Mouse (Mus musculus) left cerebral cortex, postnatal 4 days (tissue): ENCODE results near the gene Msmo1. TPM values are rescaled to one million over a fixed set of nuclear protein-coding genes. Genes with fewer than 3 reads are reported as not detected.

Experiments used
- DNase-seq: peaks from one replicate; pipeline ENCODE4 v3.0.0-alpha.2; 2022
- intact Hi-C: fragments of 180-260 bp; cut with DNase I; formaldehyde crosslinking; loops from one replicate; pipeline ENCODE4 v1.15.1; 2025
- total RNA-seq, 2 experiments: library from RNA; stranded (reverse); gene quantifications; 2 replicates each; pipeline ENCODE4 v1.2.3; 2021

The Msmo1 gene
- 100 to 1,000 TPM; 123 to 129 TPM for total RNA-seq

DNA sequence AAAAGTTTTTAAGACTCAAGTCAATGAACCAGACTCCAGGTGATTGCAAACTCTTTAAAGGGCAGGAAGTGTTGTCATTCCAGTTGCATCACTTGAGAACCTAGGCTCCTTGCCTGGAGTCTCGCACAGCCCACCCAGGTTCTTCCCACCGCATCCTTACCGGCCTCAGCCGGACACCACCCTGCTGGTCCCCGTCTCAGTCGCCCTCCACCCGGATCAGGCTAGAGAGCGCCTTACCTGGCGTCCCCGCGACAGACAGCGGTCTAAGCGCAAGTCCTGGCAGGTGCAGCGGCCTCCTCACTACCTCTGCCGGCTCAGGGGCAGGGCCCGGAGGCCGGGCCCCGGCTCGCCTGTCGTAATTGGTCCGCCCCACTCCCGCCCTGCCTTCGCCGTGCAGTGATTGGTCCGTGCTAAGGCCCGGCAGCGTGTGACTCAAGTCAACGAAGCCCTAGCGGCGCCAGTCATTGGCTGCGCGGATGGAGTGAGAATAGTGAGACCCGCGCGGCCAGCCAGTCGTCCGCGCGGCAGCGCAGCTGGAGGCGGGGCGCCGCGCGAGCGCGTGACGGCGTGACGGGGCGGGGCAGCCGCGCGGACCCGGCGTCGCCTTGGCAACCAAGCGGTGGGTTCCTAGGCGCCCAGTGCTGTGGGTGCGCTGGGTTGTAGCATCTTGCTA, at the start of gene Msmo1:
Gene Msmo1 (minus strand): TSS at position 522 of the 673 bp plus-strand sequence.
- peak; percentile 98 for DNase-seq
- intact Hi-C loops, result no loop called here

- DNase-seq, result no peak
- intact Hi-C loops, result no loop called here
Observed at GRCm38 (mm10) chr8:64781947-64782346, 48.4 kb upstream of the Msmo1 start.

DNA sequence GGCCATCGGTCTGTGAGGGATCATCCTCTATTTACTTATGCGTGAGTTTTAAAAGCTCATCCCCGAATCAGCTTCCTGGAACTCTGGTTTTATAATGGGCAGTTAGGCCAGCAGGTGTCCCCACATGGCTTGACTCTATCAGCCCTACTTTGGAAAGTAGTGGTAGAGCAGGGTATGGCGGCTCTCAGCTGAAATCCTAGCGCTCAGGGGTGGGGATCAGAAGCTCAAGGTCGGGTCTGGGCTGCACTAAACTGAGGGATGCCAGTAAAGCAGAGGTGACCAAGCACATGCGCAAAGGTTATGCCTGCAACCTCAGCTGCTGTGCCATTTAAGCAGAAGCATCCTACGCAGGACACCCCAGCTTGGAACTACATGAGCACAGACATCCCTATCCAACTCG, 44.3 kb upstream of the Msmo1 start:
- DNase-seq, result peak; percentile 6
- intact Hi-C loops, result no loop called here

- intact Hi-C loops, result no loop called here
- no peak for DNase-seq
Observed at GRCm38 (mm10) chr8:64774136-64774535, 40.5 kb upstream of the Msmo1 start.

DNA sequence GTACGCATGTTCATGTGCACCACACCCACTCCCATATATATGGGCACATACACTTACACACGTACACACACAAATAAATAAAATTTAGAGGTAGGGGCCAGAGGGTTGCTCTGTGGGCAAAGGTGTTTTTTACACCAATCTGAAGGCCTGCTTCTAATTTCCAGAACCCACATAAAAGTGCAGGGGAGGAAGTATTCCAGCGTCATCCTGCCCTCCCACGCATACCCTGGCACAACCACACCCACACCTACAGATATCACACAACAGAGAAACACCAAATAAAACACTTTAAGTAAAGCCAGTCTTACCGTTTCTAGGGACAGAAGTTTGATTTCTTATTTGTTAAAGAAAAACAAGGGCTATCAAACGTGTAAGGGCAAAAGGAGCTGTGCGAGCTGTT, 37.2 kb upstream of the Msmo1 start:
- intact Hi-C loops, result no loop called here

DNA sequence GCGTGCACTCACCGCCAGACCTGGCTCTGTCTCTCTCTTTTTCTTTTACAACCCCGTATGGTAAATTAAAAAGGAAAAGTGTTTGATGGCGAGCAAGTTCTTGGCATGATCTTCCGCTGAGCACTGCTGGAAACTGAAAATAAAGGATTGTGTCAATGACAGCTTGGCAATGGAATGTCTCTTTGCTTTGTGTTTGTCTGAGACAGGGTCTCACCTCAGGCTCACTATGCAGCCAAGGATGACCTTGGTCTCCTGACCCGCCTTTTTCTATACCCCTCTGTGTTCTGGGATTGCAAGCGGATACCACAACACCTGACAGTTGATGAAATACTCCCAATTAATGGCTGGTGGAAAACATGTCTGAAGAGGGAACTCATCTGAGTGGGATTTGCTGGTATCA, 36.0 kb upstream of the Msmo1 start:
- no peak for DNase-seq
- intact Hi-C loops, result no loop called here

More for the DNA sequence above, 37.2 kb upstream of the Msmo1 start:
- DNase-seq, result no peak

DNA sequence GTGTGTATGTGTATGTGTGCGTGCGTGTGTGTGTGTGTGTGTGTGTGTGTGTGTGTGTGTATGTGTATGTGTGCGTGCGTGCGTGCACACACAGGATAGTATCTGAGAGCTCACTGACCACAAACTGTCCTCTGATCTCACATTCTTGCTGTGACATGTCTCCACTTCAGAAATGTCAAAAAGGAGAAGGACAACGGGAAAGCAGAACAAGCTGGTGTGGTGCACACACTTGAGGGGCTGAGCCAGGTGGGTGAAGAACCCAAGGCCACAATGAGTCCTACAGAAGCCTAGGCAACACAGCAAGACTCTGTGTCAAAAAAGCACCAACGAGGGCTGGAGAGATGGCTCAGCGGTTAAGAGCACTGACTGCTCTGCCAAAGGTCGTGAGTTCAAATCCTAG, 35.1 kb upstream of the Msmo1 start:
- intact Hi-C loops, result no loop called here
- no peak for DNase-seq

- intact Hi-C loops, result no loop called here
- no peak for DNase-seq
Observed at GRCm38 (mm10) chr8:64767047-64767446, 33.5 kb upstream of the Msmo1 start.

DNA sequence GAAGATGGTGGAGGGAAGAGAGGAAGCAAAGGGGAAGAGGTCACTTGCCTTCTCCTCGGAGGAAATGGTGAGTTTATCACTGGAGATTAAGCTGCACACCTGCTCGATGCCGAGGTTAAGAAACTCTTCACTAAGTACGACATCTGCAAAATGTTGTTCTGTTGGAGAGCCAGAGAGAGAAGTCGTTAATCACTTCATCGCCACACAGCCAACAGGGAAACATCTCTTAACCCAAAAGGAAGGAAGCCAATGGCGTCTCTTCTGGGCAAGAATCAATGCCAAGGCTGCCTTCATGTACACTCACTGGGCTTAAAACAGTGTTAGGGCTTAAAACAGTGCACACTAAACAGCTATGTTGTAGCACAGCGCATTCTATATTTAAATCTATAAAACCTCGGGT, 30.5 kb upstream of the Msmo1 start:
- DNase-seq, result no peak
- intact Hi-C loops, result loop anchor here (5.0 kb wide), 1 partner anchor 178 kb away; no protein-coding TSS in a partner anchor

GRCm38 (mm10) chr8:64762751-64763150, 29.2 kb upstream of the Msmo1 start:
- intact Hi-C loops, result loop anchor here (5.0 kb wide), 1 partner anchor 180 kb away; no protein-coding TSS in a partner anchor
- DNase-seq, result no peak

DNA sequence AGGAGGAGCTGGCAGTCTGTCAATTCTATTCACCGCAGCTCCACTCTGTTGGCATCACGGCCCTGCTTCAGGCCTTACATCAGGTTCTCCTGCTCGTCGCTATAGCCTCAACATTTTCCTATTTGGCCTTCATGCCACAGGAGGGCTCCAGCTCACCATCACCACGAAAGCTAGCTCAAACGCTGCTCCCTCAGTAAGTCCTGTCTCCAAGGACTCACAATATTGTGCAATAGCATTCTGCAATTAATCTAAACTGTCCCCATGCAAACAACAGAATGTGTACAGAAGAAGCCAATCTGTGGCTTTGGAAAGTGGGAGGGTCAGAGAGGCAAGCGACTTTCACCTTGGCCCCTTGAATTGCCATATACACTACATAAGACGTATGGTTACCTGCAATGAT, 27.8 kb upstream of the Msmo1 start:
- intact Hi-C loops, result loop anchor here (5.0 kb wide), 1 partner anchor 181 kb away; no protein-coding TSS in a partner anchor
- DNase-seq, result peak; percentile 12

DNA sequence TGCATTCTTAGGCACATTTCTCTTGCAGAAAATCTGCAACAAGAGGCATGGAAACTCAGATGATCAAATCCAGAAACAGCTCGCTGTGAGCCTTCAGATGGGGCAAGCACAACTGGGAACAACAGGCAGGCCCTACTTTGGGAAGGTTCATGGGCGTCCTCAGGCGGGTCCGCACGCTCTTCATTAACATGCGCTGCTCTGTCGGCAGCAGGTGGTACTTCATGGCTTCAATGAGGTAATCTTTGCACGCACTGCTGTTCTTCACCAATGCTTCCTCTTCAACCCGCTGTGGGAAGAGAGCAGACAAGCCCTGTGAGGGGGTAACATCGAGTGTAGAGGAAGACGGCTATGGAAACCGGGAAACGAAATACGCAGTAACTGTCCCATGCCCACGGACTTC, 24.4 kb upstream of the Msmo1 start:
- intact Hi-C loops, result no loop called here

DNA sequence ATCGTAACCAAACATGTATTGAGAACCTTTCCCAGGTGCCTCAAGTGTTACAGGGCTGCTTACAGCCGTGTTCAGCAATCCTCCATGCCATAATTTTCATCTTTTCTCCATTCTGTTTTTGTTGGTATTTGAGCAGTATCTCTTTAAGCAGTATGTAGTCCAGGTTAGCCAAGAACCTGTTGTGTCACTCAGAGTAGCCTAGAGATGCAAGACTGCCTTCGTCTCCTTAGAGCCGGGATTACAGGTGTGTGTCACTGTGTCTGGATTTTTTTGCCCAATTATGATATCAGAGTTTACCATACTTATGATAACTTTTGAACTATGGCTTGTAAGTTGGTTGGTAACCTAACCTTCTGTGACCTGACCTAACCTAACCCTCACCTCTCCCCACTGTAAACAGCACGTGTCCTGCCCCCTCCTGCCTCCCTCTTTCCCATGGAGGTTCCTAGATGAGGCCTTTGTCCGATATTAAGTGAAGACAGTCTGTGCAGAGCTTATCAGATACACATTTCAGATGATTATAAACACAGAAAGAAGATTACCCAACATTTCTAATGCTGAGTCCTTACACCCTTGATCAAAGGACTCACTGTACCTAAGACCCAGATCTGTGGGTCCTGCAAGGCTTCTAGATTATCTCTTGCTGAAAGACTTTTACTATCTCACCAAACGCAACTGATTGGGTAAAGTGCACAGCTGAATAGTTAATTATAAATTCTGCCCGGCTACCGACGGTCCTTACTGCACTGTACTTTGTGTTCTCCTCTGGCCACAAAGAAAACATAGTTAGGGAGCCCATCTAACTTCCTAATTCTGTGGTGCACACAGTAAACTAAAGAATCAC, 12.8 kb upstream of the Msmo1 start:
- no peak for DNase-seq
- intact Hi-C loops, result no loop called here

More for the DNA sequence above, 24.4 kb upstream of the Msmo1 start:
- no peak for DNase-seq

DNA sequence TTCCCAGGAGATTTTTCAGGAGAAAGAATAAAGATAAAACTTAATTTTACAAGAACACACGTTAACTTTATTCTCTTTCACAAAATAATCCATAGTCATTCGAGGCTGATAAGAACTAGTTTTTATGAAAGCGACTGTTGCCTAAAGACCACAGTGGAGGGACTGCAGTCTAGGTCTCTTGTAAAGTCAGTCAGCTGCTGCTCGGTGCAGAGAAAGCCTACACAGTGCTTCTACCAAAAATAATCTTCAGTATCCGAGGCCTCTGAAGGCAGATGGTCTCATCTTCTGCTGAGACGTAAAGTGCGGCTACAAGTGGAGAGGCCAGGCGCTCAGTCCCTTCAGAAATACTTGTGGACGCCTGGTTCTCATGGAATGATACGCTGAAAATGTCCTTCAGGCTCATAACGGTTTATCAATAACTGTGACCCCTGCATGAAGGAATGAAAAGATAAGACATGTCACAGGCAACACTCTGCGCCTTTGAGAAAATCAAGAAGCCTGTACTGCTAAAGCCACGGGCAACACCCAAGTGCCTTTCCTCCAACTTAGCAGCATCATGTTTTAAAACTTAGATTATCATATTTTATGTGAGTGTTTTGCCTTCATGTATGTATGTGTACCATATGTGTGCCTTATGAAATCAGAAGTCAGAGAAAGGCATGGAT, 7.1 kb upstream of the Msmo1 start:
- intact Hi-C loops, result no loop called here
- DNase-seq, result no peak

GRCm38 (mm10) chr8:64738916-64739315, 5.3 kb upstream of the Msmo1 start:
- intact Hi-C loops, result no loop called here
- DNase-seq, result no peak

- DNase-seq, result no peak
- intact Hi-C loops, result no loop called here
Observed at GRCm38 (mm10) chr8:64736767-64737323, 3.3 kb upstream of the Msmo1 start.

DNA sequence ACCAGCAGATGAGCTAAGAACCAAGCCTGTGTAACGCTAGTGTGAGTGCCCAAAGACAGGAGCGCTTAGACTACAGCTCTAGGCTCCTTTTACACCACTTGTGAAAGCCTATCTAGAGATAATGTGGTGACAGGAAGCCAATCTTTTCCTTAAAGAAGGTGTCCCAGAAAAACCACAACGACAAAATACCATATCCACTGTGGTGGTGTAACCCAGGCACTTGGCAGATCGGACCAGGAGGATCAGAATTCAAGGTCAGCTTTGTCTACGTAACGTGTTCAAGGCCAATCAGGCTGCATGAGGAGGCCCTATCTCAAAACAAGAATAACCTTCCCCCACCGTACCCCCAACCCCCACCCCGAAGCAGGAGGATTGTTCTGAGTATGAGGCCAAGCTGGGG, 1.6 kb upstream of the Msmo1 start:
- intact Hi-C loops, result no loop called here
- DNase-seq, result no peak

- no peak for DNase-seq
- intact Hi-C loops, result no loop called here
Observed at GRCm38 (mm10) chr8:64732596-64732995, 996 bp downstream of the Msmo1 start.

DNA sequence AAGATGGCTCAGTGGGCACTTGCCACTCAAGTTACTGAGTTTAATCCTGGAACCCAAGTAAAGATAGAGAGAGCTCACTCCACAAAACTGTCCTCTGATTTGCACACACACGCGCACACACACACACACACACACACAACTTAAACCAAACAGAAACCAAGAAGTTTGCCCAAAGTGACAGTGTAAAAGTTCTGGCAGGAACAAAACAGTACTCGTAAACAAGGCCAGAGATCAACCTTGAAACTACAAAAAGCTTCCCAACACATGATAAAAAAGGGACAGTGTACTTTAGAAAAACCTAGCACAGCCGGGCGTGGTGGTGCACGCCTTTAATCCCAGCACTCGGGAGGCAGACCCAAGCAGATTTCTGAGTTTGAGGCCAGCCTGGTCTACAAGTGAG, 5.4 kb downstream of the Msmo1 start:
- intact Hi-C loops, result no loop called here
- no peak for DNase-seq

DNA sequence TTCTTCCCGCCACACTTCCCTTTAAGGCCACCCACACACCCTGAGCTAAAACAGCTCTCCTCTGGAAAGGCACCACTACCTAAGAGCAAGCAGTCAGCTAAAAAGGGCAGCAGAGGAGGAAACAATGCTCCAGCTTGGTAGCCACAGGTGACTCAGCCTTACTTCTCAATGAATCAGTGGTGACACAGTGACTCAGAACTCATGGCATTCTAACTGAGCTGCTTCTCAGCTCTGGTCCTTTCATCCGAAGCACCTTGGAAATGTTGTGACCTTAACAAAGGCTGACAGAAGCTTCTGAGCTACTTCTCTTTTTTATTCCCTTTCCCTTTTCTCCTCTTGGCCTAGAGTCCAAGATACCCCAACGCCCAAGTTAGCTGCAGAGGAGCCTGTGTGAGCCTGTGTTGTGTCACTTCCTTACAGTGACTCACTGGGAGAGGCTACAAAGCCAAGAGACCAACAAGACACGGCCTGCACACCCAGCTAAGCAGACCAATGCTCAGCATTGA, 7.3 kb downstream of the Msmo1 start:
- DNase-seq, result no peak
- intact Hi-C loops, result no loop called here

- no peak for DNase-seq
- intact Hi-C loops, result no loop called here
Observed at GRCm38 (mm10) chr8:64723206-64723605, 10.4 kb downstream of the Msmo1 start.
